Mouse (Mus musculus): ENCODE measurements around the gene Ccdc89. TPM values are rescaled to one million over a fixed set of nuclear protein-coding genes. Genes with fewer than 3 reads are reported as not detected.

The Ccdc89 gene
- polyA plus RNA-seq, 1 experiment = 74.4 TPM

- peak; percentile 93 for TF ChIP-seq POLR2A (IDR thresholded peaks at IDR 0.05; ENCODE audit: control insufficient read depth, low read depth, low read length)
- no peak for TF ChIP-seq CTCF (IDR thresholded peaks at IDR 0.05; ENCODE audit: control insufficient read depth, insufficient read depth, insufficient replicate concordance, low read depth, low read length)
- H3K36me3 ChIP-seq (ENCODE audit: control insufficient read depth, insufficient read depth, low read length) = no peaks in the 10 kb centered on the region
- H3K4me1 ChIP-seq (ENCODE audit: control insufficient read depth, insufficient read depth, low read length) = peaks cover 8% of the 10 kb centered on the region
- H3K27ac ChIP-seq (ENCODE audit: control insufficient read depth, insufficient read depth, low read depth, low read length) = peak within 1 kb of the TSS; percentile 59
- peak within 1 kb of the TSS; percentile 88 for H3K4me3 ChIP-seq (ENCODE audit: control insufficient read depth, low read depth, low read length)
- no peaks in the 10 kb centered on the region for H3K27me3 ChIP-seq (ENCODE audit: control insufficient read depth, insufficient read depth, low read length)
These were observed 49.5 kb downstream of the Ccdc89 start, which contains the start of gene Tmem126b for GRCm38 (mm10) chr7:90475793-90476312. Tmem126b (minus strand) TSS chr7:90476001.

DNA sequence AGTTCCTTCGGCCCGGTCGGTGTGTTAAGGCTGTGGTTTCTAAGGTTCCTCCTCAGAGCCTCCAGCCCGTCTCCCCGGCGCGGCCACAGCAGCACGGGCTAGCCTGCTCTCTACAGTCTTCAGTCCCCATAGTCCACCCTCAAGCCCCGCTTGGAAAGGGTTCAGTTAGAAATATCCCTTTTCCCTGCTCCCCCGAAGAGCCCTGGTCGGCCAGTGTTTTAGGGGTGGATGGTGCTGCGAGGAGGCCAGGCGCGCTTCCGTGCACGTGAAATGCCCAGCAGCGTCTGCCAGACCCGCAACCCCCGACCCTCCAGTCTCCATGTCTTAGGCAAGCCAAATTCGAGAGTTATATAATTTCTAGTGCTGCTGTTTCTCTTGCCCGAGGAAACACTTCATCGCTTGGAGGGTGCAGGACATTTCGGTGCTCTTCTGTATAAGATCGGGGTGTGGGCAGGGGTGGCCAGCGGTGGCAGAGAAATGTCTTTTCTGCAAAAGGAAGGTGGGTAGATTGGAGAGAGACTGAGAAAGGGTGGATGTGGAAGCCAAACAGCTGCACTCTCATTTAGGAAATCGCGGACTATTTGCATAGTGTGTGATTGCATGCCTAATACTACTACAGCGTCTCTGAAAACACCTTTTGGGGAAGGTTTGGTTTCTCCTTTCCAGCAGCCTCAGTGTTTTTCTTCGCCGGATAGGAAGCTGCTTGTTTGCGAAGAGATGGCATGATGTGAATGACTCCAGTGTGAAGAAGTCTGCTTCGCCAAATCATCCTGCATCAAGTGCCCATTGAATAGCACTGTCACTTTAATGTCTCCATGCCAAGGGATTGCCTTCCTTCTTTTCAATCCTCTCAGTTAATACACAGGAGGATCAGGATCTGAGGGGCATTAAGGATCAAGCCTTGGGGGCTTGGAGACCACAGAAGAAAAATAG, 50.2 kb downstream of the Ccdc89 start, which contains the start of gene Dlg2:
TSS of gene Dlg2 (plus strand) at position 360 of the 933 bp plus-strand sequence.
- Histone ChIP-seq H3K27ac (ENCODE audit: control insufficient read depth, insufficient read depth, low read depth, low read length) (peak within 1 kb of the TSS; percentile 59), H3K36me3 (ENCODE audit: control insufficient read depth, insufficient read depth, low read length) (no peaks in the 10 kb centered on the region), H3K27me3 (ENCODE audit: control insufficient read depth, insufficient read depth, low read length) (no peaks in the 10 kb centered on the region), H3K4me3 (ENCODE audit: control insufficient read depth, low read depth, low read length) (peak within 1 kb of the TSS; percentile 88), H3K4me1 (ENCODE audit: control insufficient read depth, insufficient read depth, low read length) (peaks cover 8% of the 10 kb centered on the region)
- TF ChIP-seq POLR2A (IDR thresholded peaks at IDR 0.05; ENCODE audit: control insufficient read depth, low read depth, low read length) (no peak), CTCF (IDR thresholded peaks at IDR 0.05; ENCODE audit: control insufficient read depth, insufficient read depth, insufficient replicate concordance, low read depth, low read length) (no peak)

Other genes with a start within 250 kb of the Ccdc89 start
- gene Ccdc83, start 160.8 kb upstream of the Ccdc89 start, polyA plus RNA-seq (2012; rRNA removed) = 23.8 and 24.6 TPM in 2 replicates
- gene Sytl2, start 124.3 kb upstream of the Ccdc89 start, polyA plus RNA-seq (2012; rRNA removed) = 1.2 and 1.7 TPM in 2 replicates
- 21.7 and 24.6 TPM in 2 replicates for gene Crebzf, start 16.2 kb downstream of the Ccdc89 start, polyA plus RNA-seq (2012; rRNA removed)
- gene Tmem126a, start 30.7 kb downstream of the Ccdc89 start, polyA plus RNA-seq (2012; rRNA removed) = 13.5 and 16.1 TPM in 2 replicates
- gene Tmem126b, start 49.4 kb downstream of the Ccdc89 start, polyA plus RNA-seq (2012; rRNA removed) = 1.5 and 1.7 TPM in 2 replicates
- gene Dlg2, start 50.1 kb downstream of the Ccdc89 start, polyA plus RNA-seq (2012; rRNA removed) = 13.3 and 14.1 TPM in 2 replicates